Mouse (Mus musculus): ENCODE measurements around the gene Ptpn21. TPM values are rescaled to one million over a fixed set of nuclear protein-coding genes. Genes with fewer than 3 reads are reported as not detected.

Gene Ptpn21
- total and polyA plus RNA-seq, 3 experiments: 1.2 to 3.8 TPM; not detected in 1

DNA sequence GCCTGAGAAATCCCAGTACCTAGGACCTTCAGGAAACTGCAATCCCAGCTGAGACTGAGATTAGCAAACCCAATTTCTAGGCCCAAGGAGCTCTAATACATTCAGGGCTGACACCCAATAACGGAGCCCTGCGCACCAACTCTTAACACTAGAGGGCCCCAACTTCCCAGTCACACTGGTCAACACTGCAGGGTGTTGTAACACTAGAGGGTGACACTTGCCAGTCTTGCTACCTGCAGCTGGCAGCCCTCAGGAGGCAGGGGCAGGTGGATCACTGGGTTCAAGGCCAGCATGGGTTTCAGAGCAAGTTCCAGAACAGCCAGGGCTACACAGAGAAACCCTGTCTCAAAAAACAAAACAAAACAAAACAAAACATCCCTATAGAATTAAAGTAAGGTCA lies 8.9 kb upstream of the Ptpn21 start:
- H3K79me2 ChIP-seq (ENCODE audit: control insufficient read depth, insufficient read depth, low read length, poor library complexity): peaks cover 37% of the 10 kb centered on the region
- peaks cover 0 to 24% of the 10 kb centered on the region in 2 experiments; a peak in 3 of 4 replicates for H3K36me3 ChIP-seq (ENCODE audit: control insufficient read depth in 1 of 2, insufficient read depth in 2 of 2, low read length in 2 of 2)
- peak overlapping the region; percentile 21; the same call in 1 of the 2 replicates for H3K9ac ChIP-seq (ENCODE audit: control insufficient read depth, low read depth, low read length, poor library complexity, severe bottlenecking)
- H3K4me3 ChIP-seq (ENCODE audit: control insufficient read depth in 1 of 2, insufficient read depth in 1 of 2, low read depth in 2 of 2, low read length in 2 of 2): peak overlapping the region; percentile 43 to 79; a peak in 3 of 4 replicates
- H3K9me3 ChIP-seq (replicated peaks; ENCODE audit: insufficient read depth, low read length): no peaks in the 10 kb centered on the region
- no peak overlapping the region for H3K27ac ChIP-seq (ENCODE audit: control insufficient read depth, low read depth, low read length)
- H3K27me3 ChIP-seq (ENCODE audit: control insufficient read depth in 1 of 2, insufficient read depth in 2 of 2, low read length in 2 of 2): peaks cover 0 to 2% of the 10 kb centered on the region in 2 experiments; a peak in 1 of 4 replicates
- peak; percentile 89 for DNase-seq (ENCODE audit: low read depth, low spot score)
- peaks cover 2 to 6% of the 10 kb centered on the region in 2 experiments; a peak in 2 of 4 replicates for H3K4me1 ChIP-seq (ENCODE audit: control insufficient read depth in 1 of 2, insufficient read depth in 2 of 2, low read length in 2 of 2)
- TF ChIP-seq SIN3A (IDR thresholded peaks at IDR 0.05; ENCODE audit: low read length) (peak; percentile 75), MAX (IDR thresholded peaks at IDR 0.05; ENCODE audit: low read length) (no peak), POLR2AphosphoS5 (IDR thresholded peaks at IDR 0.05; ENCODE audit: borderline replicate concordance, low read depth, low read length) (no peak), ELF1 (IDR thresholded peaks at IDR 0.05; ENCODE audit: low read depth, low read length) (no peak), ZMIZ1 (IDR thresholded peaks at IDR 0.05; ENCODE audit: low read depth, low read length) (no peak), POLR2AphosphoS2 (IDR thresholded peaks at IDR 0.05; ENCODE audit: low read length) (no peak), USF2 (IDR thresholded peaks at IDR 0.05; ENCODE audit: borderline replicate concordance in 1 of 2, insufficient read depth in 1 of 2, low read depth in 1 of 2, low read length in 2 of 2) (no peak), UBTF (IDR thresholded peaks at IDR 0.05; ENCODE audit: borderline replicate concordance, insufficient read depth, low read depth, low read length) (no peak), HCFC1 (IDR thresholded peaks at IDR 0.05; ENCODE audit: low read depth, low read length) (no peak), USF1 (IDR thresholded peaks at IDR 0.05; ENCODE audit: low read depth, low read length) (0 out of 2 replicates have a peak, but pooled peaks have one; percentile 12), ZKSCAN1 (IDR thresholded peaks at IDR 0.05; ENCODE audit: low read depth, low read length) (no peak), POLR2A (IDR thresholded peaks at IDR 0.05; ENCODE audit: control insufficient read depth in 1 of 2, insufficient read depth in 1 of 2, low read depth in 1 of 2, low read length in 2 of 2, poor library complexity in 1 of 2) (no peak), TAL1 (IDR thresholded peaks at IDR 0.05; ENCODE audit: low read length) (no peak), KAT2A (conservative IDR thresholded peaks at IDR 0.05; ENCODE audit: low read depth, low read length) (no peak; the same call in 1 of the 2 replicates), ZNF384 (IDR thresholded peaks at IDR 0.05; ENCODE audit: low read depth, low read length) (no peak), NELFE (IDR thresholded peaks at IDR 0.05; ENCODE audit: low read depth, low read length) (no peak), CHD2 (IDR thresholded peaks at IDR 0.05; ENCODE audit: low read length) (no peak), E2F4 (IDR thresholded peaks at IDR 0.05; ENCODE audit: borderline replicate concordance, low read depth, low read length) (no peak), NRF1 (IDR thresholded peaks at IDR 0.05; ENCODE audit: insufficient read depth, low read depth, low read length, poor library complexity, severe bottlenecking) (peak; percentile 51), GATA1 (IDR thresholded peaks at IDR 0.05; ENCODE audit: low read depth, low read length) (no peak), MEF2A (IDR thresholded peaks at IDR 0.05; ENCODE audit: extremely low read depth, insufficient replicate concordance, low read depth, low read length, poor library complexity, severe bottlenecking) (no peak), TBP (IDR thresholded peaks at IDR 0.05; ENCODE audit: low read depth, low read length) (no peak), GABPA (IDR thresholded peaks at IDR 0.05; ENCODE audit: low read depth, low read length) (0 out of 2 replicates have a peak, but pooled peaks have one; percentile 28), MAFK (IDR thresholded peaks at IDR 0.05; ENCODE audit: borderline replicate concordance, low read depth, low read length) (no peak), TCF12 (IDR thresholded peaks at IDR 0.05; ENCODE audit: low read depth, low read length) (peak; percentile 38; the same call in 1 of the 2 replicates), ETS1 (IDR thresholded peaks at IDR 0.05; ENCODE audit: low read depth, low read length) (0 out of 2 replicates have a peak, but pooled peaks have one; percentile 16), MAZ (IDR thresholded peaks at IDR 0.05; ENCODE audit: low read depth, low read length) (peak; percentile 69; the same call in 1 of the 2 replicates), EP300 (IDR thresholded peaks at IDR 0.05; ENCODE audit: low read depth in 1 of 2, low read length in 2 of 2) (peak in 1 of 2 experiments; percentile 32; a peak in 2 of 4 replicates), CTCF (IDR thresholded peaks at IDR 0.05 in 2 of 3, conservative IDR thresholded peaks at IDR 0.05 in 1 of 3; ENCODE audit: control insufficient read depth in 1 of 3, insufficient read depth in 1 of 3, low read depth in 2 of 3, low read length in 3 of 3, poor library complexity in 1 of 3, severe bottlenecking in 1 of 3) (peak; percentile 65 to 99 (median 71)), ZC3H11A (IDR thresholded peaks at IDR 0.05; ENCODE audit: low read depth, low read length) (peak; percentile 55), MXI1 (IDR thresholded peaks at IDR 0.05; ENCODE audit: low read depth, low read length) (peak; percentile 44), RAD21 (IDR thresholded peaks at IDR 0.05; ENCODE audit: low read depth, low read length) (peak; percentile 66), JUND (IDR thresholded peaks at IDR 0.05; ENCODE audit: low read depth, low read length) (no peak), MYB (IDR thresholded peaks at IDR 0.05; ENCODE audit: low read depth, low read length) (no peak), MYC (IDR thresholded peaks at IDR 0.05; ENCODE audit: low read depth, low read length) (peak; percentile 22; the same call in 1 of the 2 replicates), SMC3 (IDR thresholded peaks at IDR 0.05; ENCODE audit: low read depth, low read length) (peak; percentile 70), BHLHE40 (IDR thresholded peaks at IDR 0.05; ENCODE audit: borderline replicate concordance, low read depth, low read length) (no peak)
